Mouse (Mus musculus) lung, embryonic 16.5 days (tissue): Measurements from ENCODE around the gene Ube2z. TPM values are rescaled to one million over a fixed set of nuclear protein-coding genes. Genes with fewer than 3 reads are reported as not detected.
A peak's percentile ranks its signal among the peaks of the same experiment; 100 is the strongest.
"Not testable (repeated sequence)": the region's sequence is repeated elsewhere in the genome, so short reads cannot be mapped to it uniquely, and the experiment has no call there.

Experiments used
- ATAC-seq: fragments of 200-750 bp; cut with Nextera tagmentation; 2 replicates; pipeline ENCODE4 v1.8.0; 2017; ENCODE audit warnings: low read depth, mild to moderate bottlenecking, moderate library complexity
- H3K27ac ChIP-seq: fragments of 300-500 bp; sonication (generic); 2 replicates; pipeline ENCODE4 v1.5.1; 2014; ENCODE audit warnings: mild to moderate bottlenecking, control low read depth, low read length
- H3K27me3 ChIP-seq: fragments of 300-500 bp; sonication (generic); 2 replicates; pipeline ENCODE4 v1.6.1; 2014; ENCODE audit warnings: low read depth, low read length, mixed read lengths; ENCODE audit not compliant: control insufficient read depth, insufficient read depth
- H3K36me3 ChIP-seq: fragments of 300-500 bp; sonication (generic); 2 replicates; pipeline ENCODE4 v1.6.1; 2014; ENCODE audit warnings: low read length; ENCODE audit not compliant: control insufficient read depth, insufficient read depth
- H3K4me1 ChIP-seq: fragments of 300-500 bp; sonication (generic); replicated peaks from 2 replicates; pipeline ENCODE4 v1.6.1; 2014; ENCODE audit warnings: low read length, mixed read lengths; ENCODE audit not compliant: control insufficient read depth, insufficient read depth
- H3K4me2 ChIP-seq: fragments of 300-500 bp; sonication (generic); 2 replicates; pipeline ENCODE4 v1.6.1; 2014; ENCODE audit warnings: low read depth, low read length, control low read depth
- H3K4me3 ChIP-seq: fragments of 300-500 bp; sonication (generic); 2 replicates; pipeline ENCODE4 v1.5.1; 2014; ENCODE audit warnings: mild to moderate bottlenecking, low read length, control low read depth
- H3K9ac ChIP-seq: fragments of 300-500 bp; sonication (generic); 2 replicates; pipeline ENCODE4 v1.6.1; 2014; ENCODE audit warnings: low read length, control low read depth
- H3K9me3 ChIP-seq: fragments of 300-500 bp; sonication (generic); 2 replicates; pipeline ENCODE4 v1.6.1; 2016; ENCODE audit warnings: low read length; ENCODE audit not compliant: control insufficient read depth
- WGBS: fragments of 180-500 bp; shearing (Covaris S2); extraction: QIAGEN DNeasy Blood & Tissue Kit; methylation state at CpG from one replicate; pipeline ENCODE4 v1.1.7; 2014; 5-methylcytosine and 5-hydroxymethylcytosine counted together
- polyA plus RNA-seq: library from polyadenylated mRNA; unstranded; fragments of >200 nt; fragmentation: Nextera tagmentation; extraction: Ambion mirVana; gene quantifications from 2 replicates; pipeline ENCODE4 v1.2.1, GENCODE M21; 2015

The Ube2z gene
- 36.7 and 38.4 TPM in 2 replicates for polyA plus RNA-seq

DNA sequence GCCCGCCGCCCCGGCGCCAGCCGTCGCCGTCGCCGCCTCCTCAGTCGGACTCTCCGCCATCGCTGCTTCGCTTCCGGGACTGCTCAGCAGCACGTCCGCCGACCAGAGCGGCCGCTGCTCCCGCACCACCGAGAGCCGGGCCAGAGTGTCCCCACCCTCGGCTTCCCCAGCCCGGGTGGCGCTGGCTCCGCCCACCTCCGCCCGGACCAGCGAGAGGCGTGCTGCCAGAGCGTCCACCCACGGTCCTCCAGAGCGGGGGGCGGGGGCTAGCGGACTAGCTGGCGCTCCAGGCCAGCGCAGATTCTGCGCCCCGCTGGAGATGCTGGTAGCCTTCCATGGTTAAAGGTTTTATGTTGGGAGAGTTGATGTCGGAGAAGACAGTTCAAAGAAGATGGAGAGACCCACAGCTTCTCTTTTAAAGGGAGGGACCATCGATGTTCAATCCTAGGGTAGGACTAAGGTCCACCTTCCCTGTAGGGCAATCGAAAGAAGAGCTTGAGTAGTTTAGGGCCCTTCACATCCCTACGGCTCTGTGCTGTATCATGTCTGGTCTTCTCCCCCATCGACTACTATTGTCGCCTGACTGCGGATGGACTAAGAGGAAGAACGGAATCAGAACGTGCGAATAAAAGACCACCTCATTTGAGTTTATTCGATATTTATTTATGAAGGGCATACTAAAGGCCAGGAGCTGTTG is at the start of gene Ube2z:
Gene Ube2z, minus strand, starts transcription at position 174 of the 697 bp plus-strand sequence.
- Histone ChIP-seq H3K36me3 (peaks cover 7% of the 10 kb centered on the region), H3K4me1 (peaks cover 23% of the 10 kb centered on the region), H3K27ac (peak within 1 kb of the TSS; percentile 89), H3K9me3 (no peaks in the 10 kb centered on the region), H3K4me2 (peak within 1 kb of the TSS; percentile 97), H3K27me3 (no peaks in the 10 kb centered on the region), H3K9ac (peak within 1 kb of the TSS; percentile 94), H3K4me3 (peak within 1 kb of the TSS; percentile 92)
- peak; percentile 99 for ATAC-seq
- 5% methylated on average over 41 of the region's 50 CpGs for WGBS

DNA sequence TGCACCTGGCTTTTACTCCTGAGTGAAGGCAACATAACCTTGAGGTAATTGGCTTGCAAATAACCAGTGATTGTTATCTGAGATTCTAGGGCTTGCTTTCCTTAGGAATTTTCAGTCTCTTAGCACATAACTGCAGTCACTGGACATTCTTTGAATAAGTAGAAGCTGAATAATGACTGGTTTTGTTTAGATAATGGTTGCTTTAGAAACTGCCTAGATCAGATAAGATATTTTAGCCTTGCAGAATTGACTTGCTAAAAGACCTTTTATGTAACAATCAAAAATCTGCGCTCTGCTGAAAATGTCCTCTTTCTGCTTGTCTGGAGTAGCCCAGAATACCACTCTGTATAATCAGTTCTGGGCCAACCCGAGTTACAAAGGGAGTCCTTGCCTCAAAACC is 48.9 kb upstream of the Ube2z start:
- Histone ChIP-seq H3K9me3 (no peaks in the 10 kb centered on the region), H3K27ac (no peak overlapping the region)
- WGBS, result 43% methylated on average over 2 of the region's 2 CpGs

DNA sequence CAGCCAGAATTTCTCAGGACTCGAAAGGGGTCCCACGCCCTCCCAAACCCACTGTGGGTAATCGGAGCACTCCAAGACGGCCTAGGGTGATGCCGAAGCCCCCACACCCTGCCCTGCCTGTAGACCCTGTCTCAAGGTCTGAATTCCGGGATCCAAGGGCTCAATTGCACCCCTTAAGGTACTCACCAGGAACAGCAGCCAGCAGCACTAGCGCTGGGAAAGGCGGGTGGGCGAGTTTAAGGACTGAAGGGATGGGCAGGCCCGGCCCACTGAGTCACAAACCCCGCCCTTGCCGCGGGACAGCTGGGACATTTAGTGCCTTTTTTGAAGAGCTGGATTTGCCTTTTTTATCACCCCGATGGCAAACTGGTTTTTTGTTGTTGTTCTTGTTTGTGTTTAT is 46.6 kb upstream of the Ube2z start, which contains the start of gene Calcoco2:
Gene Calcoco2, minus strand, starts transcription at position 214 of the 400 bp plus-strand sequence.
- Histone ChIP-seq H3K27ac (no peak within 1 kb of the TSS), H3K4me1 (no peaks in the 10 kb centered on the region), H3K36me3 (no peaks in the 10 kb centered on the region), H3K9me3 (no peaks in the 10 kb centered on the region), H3K4me3 (no peak within 1 kb of the TSS), H3K9ac (no peak within 1 kb of the TSS), H3K4me2 (no peak within 1 kb of the TSS), H3K27me3 (no peaks in the 10 kb centered on the region)
- no peak for ATAC-seq
- whole genome bisulfite sequencing, result 42% methylated on average over 14 of the region's 14 CpGs

More for the DNA sequence above, 48.9 kb upstream of the Ube2z start:
- ATAC-seq, result no peak
- no peaks in the 10 kb centered on the region for H3K4me1 ChIP-seq
- no peaks in the 10 kb centered on the region for H3K27me3 ChIP-seq
- H3K36me3 ChIP-seq, result no peaks in the 10 kb centered on the region
- no peak overlapping the region for H3K4me3 ChIP-seq
- H3K9ac ChIP-seq, result no peak overlapping the region
- H3K4me2 ChIP-seq, result no peak overlapping the region

DNA sequence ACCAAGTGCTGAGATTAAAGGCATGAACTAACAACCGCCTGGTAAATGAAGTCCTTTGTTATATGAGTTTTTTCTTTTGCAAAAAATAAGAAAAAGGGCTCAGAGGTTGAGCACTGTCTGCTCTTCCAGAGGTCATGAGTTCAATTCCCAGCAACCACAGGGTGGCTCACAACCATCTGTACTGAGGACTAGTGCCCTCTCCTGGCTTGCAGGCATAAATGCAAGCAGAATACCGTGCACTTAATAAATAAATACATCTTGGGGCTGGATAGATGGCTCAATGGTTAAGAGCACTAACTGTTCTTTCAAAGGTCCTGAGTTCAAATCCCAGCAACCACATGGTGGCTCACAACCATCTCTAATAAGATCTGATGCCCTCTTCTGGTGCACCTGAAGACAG is 45.8 kb upstream of the Ube2z start:
- H3K4me2 ChIP-seq, H3K9me3 ChIP-seq, H3K4me3 ChIP-seq, H3K9ac ChIP-seq, H3K27ac ChIP-seq, H3K27me3 ChIP-seq, H3K36me3 ChIP-seq, H3K4me1 ChIP-seq, ATAC-seq: not testable (repeated sequence)
- WGBS, result 49% methylated on average over 2 of the region's 2 CpGs

DNA sequence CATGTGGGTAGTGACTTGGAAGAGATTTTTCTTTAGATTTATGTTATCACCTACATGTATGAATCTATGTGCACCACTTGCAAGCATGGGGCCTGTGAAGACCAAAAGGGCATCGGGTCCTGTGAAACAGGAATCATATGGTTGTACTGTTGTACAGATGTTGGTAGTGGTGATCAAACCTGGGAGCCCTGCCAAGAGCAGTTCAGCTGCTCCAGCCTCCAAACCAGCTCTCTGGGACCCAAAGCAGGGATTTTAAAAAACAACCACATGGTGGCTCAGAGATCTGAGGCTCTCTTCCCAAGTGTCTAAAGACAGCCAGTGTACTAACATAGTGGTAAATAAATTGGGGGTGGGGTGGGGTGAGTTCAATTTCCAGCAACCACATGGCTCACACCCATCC is 43.2 kb upstream of the Ube2z start:
- Histone ChIP-seq H3K27ac (no peak overlapping the region), H3K4me3 (no peak overlapping the region), H3K9me3 (no peaks in the 10 kb centered on the region), H3K9ac (no peak overlapping the region), H3K4me2 (no peak overlapping the region), H3K36me3 (no peaks in the 10 kb centered on the region), H3K27me3 (no peaks in the 10 kb centered on the region; the same call in 1 of the 2 replicates), H3K4me1 (no peaks in the 10 kb centered on the region)
- 55% methylated on average over 1 of the region's 1 CpGs for WGBS
- no peak for ATAC-seq

DNA sequence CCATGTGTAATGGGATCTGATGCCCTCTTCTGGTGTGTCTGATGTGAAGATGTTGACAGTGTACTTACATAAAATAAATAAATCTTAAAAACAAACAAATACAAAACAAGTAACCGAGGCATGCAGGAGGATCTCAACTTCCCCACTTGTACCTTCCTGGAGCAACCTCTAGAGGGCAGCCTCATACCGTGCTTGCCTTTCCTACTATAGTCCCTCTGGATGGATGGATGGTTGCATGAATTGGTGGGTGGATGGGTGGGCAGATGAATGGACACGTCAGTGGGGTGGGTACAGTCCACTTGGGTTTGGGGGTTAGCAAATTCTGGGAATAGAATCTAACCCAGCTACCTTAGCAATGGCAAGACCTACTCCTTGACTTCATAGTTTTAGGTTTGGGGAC is 28.2 kb upstream of the Ube2z start:
- no peak for ATAC-seq
- no peak overlapping the region for H3K27ac ChIP-seq
- H3K9me3 ChIP-seq, result no peaks in the 10 kb centered on the region
- no peak overlapping the region for H3K4me3 ChIP-seq
- 3% methylated on average over 3 of the region's 3 CpGs for WGBS
- no peak overlapping the region for H3K4me2 ChIP-seq
- no peaks in the 10 kb centered on the region for H3K27me3 ChIP-seq
- no peaks in the 10 kb centered on the region for H3K4me1 ChIP-seq
- no peak overlapping the region for H3K9ac ChIP-seq
- no peaks in the 10 kb centered on the region for H3K36me3 ChIP-seq

DNA sequence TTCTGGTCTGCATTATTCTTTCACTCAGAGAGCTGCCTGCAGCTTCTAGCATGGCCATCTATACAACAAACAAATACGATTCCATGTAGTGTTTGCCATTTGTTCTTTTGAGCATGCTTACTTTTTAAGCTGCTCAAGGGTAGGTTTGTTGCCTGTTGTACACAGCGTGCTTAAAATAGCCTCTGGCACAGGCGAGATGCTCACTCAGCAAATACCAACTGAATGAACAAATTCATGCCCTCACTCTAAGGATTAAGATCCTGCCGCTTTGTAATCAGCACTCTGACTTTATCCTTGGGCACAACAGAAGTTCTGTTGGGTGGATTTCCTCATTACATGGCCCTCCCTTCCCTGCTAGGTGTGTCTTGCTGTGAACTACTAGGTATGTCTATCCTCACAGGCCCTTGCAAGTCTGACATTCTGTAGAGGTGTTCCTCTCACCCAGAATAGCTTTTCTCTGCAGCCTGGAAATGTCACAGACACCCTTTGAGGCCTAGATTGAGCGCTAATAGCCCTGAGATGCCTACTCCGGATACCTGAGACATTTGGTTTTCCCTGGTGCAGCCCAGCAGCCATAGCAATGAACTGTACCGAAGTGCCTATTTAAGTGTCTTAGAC is 27.6 kb upstream of the Ube2z start:
- WGBS, result 40% methylated on average over 7 of the region's 7 CpGs
- no peak overlapping the region for H3K4me3 ChIP-seq
- H3K9ac ChIP-seq, result no peak overlapping the region
- no peak overlapping the region for H3K27ac ChIP-seq
- no peaks in the 10 kb centered on the region for H3K4me1 ChIP-seq
- no peaks in the 10 kb centered on the region for H3K27me3 ChIP-seq
- H3K4me2 ChIP-seq, result no peak overlapping the region
- H3K36me3 ChIP-seq, result no peaks in the 10 kb centered on the region
- no peak for ATAC-seq
- no peaks in the 10 kb centered on the region; the same call in 1 of the 2 replicates for H3K9me3 ChIP-seq

DNA sequence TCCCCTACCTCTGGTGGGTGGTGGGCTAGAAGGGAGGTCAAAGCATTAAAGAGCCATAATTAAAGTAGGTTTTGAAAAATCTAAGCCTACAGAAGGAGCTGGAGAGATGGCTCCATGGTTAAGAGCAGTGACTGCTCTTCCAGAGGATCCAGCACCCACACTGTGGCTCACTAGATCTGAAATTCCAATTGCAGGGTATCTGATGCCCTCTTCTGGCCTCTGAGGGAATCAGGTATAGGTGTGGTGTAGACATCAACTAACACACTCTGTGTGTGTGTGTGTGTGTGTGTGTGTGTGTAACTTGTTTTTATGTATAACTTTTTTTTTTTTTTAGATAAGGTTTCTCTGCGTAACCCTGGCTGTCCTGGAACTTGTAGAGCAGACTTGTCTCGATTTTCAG is 25.9 kb upstream of the Ube2z start:
- H3K9ac ChIP-seq, result no peak overlapping the region
- no peaks in the 10 kb centered on the region for H3K36me3 ChIP-seq
- no peaks in the 10 kb centered on the region; the same call in 1 of the 2 replicates for H3K9me3 ChIP-seq
- WGBS, result 66% methylated on average over 2 of the region's 2 CpGs
- H3K4me1 ChIP-seq, result no peaks in the 10 kb centered on the region
- H3K27me3 ChIP-seq, result no peaks in the 10 kb centered on the region
- no peak overlapping the region for H3K27ac ChIP-seq
- no peak overlapping the region for H3K4me3 ChIP-seq
- H3K4me2 ChIP-seq, result no peak overlapping the region
- ATAC-seq, result no peak

DNA sequence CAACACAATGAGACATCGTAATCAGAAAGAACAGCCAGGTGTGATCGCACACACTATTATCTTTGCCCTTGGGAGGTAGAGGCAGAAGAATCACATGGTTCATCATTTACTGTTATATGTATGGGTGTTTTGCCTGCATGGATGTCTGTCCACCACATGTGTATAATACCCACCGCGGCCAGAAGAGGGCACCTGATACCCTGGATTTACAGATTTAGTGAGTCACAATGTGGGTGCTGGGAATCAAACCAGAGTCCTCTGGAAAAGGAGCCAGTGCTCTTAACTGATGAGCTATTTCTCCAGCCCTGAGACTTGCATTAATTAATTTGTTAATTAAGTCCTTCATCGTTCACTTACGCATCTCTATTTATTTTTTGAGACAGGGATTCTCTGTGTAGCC is 22.8 kb upstream of the Ube2z start:
- H3K27me3 ChIP-seq, result no peaks in the 10 kb centered on the region
- no peak overlapping the region for H3K4me3 ChIP-seq
- H3K4me1 ChIP-seq, result no peaks in the 10 kb centered on the region
- H3K27ac ChIP-seq, result no peak overlapping the region
- no peaks in the 10 kb centered on the region for H3K36me3 ChIP-seq
- H3K9me3 ChIP-seq, result no peaks in the 10 kb centered on the region; the same call in 1 of the 2 replicates
- H3K4me2 ChIP-seq, result no peak overlapping the region
- no peak overlapping the region for H3K9ac ChIP-seq
- no peak for ATAC-seq
- 87% methylated on average over 6 of the region's 6 CpGs for WGBS
